Mouse (Mus musculus) cerebellum, adult 2 months (tissue): ENCODE results near the gene Fam126b.

Experiments
- CTCF ChIP-seq: fragments of 200-500 bp; IDR thresholded peaks from 2 replicates; pipeline ENCODE4 v1.5.1; 2011; ENCODE audit warnings: low read depth, mild to moderate bottlenecking, control low read depth, low read length, moderate library complexity, borderline replicate concordance; ENCODE audit not compliant: insufficient read depth
- POLR2A ChIP-seq: fragments of 200-500 bp; IDR thresholded peaks from 2 replicates; pipeline ENCODE4 v1.6.1; 2011; ENCODE audit warnings: low read length, control low read depth, borderline replicate concordance; ENCODE audit not compliant: insufficient read depth

GRCm38 (mm10) chr1:58582611-58583010 is 3.5 kb downstream of the Fam126b start:
- TF ChIP-seq POLR2A (no peak), CTCF (no peak)
